Mouse (Mus musculus): Measurements from ENCODE around the gene Mat1a. TPM values are rescaled to one million over a fixed set of nuclear protein-coding genes. Genes with fewer than 3 reads are reported as not detected.

Mat1a gene
- polyA plus RNA-seq, 1 experiment from 2014 or later = 0.15 TPM

- Histone ChIP-seq H3K36me3 (ENCODE audit: control insufficient read depth, insufficient read depth, low read length) (no peaks in the 10 kb centered on the region), H3K4me1 (ENCODE audit: control insufficient read depth, insufficient read depth, low read length) (no peaks in the 10 kb centered on the region), H3K27me3 (replicated peaks; ENCODE audit: control insufficient read depth, insufficient read depth, low read length) (no peaks in the 10 kb centered on the region), H3K27ac (replicated peaks; ENCODE audit: low read depth, low read length) (no peak overlapping the region), H3K9me3 (ENCODE audit: control insufficient read depth, low read length) (no peaks in the 10 kb centered on the region), H3K4me2 (ENCODE audit: low read depth, low read length) (no peak overlapping the region), H3K9ac (ENCODE audit: low read depth, low read length) (no peak overlapping the region), H3K4me3 (ENCODE audit: low read depth, low read length) (no peak overlapping the region)
- peak; percentile 9 for DNase-seq (ENCODE audit: low spot score)
- WGBS = 42% methylated on average over 8 of the region's 8 CpGs
- ATAC-seq (ENCODE audit: low read depth) = no peak
These were observed 14.1 kb upstream of the Mat1a start for GRCm38 (mm10) chr14:41090777-41091176.

- DNase-seq (ENCODE audit: low spot score) = peak; percentile 17
These were observed 10.7 kb upstream of the Mat1a start for GRCm38 (mm10) chr14:41094114-41094513.

GRCm38 (mm10) chr14:41096296-41096860 is 8.5 kb upstream of the Mat1a start:
- no peaks in the 10 kb centered on the region for H3K4me1 ChIP-seq (ENCODE audit: control insufficient read depth, insufficient read depth, low read length)
- H3K27ac ChIP-seq (replicated peaks; ENCODE audit: low read depth, low read length) = no peak overlapping the region
- H3K4me2 ChIP-seq (ENCODE audit: low read depth, low read length) = no peak overlapping the region
- no peaks in the 10 kb centered on the region for H3K36me3 ChIP-seq (ENCODE audit: control insufficient read depth, insufficient read depth, low read length)
- 87% methylated on average over 3 of the region's 3 CpGs for WGBS
- no peaks in the 10 kb centered on the region for H3K9me3 ChIP-seq (ENCODE audit: control insufficient read depth, low read length)
- no peak for DNase-seq (ENCODE audit: low spot score)
- H3K4me3 ChIP-seq (ENCODE audit: low read depth, low read length) = no peak overlapping the region
- H3K9ac ChIP-seq (ENCODE audit: low read depth, low read length) = no peak overlapping the region
- no peaks in the 10 kb centered on the region for H3K27me3 ChIP-seq (replicated peaks; ENCODE audit: control insufficient read depth, insufficient read depth, low read length)
- ATAC-seq (ENCODE audit: low read depth) = no peak

More at GRCm38 (mm10) chr14:41094114-41094513, 10.7 kb upstream of the Mat1a start:
- no peak for ATAC-seq (ENCODE audit: low read depth)
- Histone ChIP-seq H3K36me3 (ENCODE audit: control insufficient read depth, insufficient read depth, low read length) (no peaks in the 10 kb centered on the region), H3K9me3 (ENCODE audit: control insufficient read depth, low read length) (no peaks in the 10 kb centered on the region), H3K27me3 (replicated peaks; ENCODE audit: control insufficient read depth, insufficient read depth, low read length) (no peaks in the 10 kb centered on the region), H3K4me3 (ENCODE audit: low read depth, low read length) (no peak overlapping the region), H3K4me1 (ENCODE audit: control insufficient read depth, insufficient read depth, low read length) (no peaks in the 10 kb centered on the region), H3K4me2 (ENCODE audit: low read depth, low read length) (no peak overlapping the region), H3K27ac (replicated peaks; ENCODE audit: low read depth, low read length) (no peak overlapping the region), H3K9ac (ENCODE audit: low read depth, low read length) (no peak overlapping the region)
- WGBS = 57% methylated on average over 1 of the region's 1 CpGs

GRCm38 (mm10) chr14:41098726-41099125 is 6.1 kb upstream of the Mat1a start:
- DNase-seq (ENCODE audit: low spot score) = no peak
- 88% methylated on average over 1 of the region's 1 CpGs for WGBS

GRCm38 (mm10) chr14:41100712-41101111 is 4.1 kb upstream of the Mat1a start:
- no peak overlapping the region for H3K4me3 ChIP-seq (ENCODE audit: low read depth, low read length)
- no peaks in the 10 kb centered on the region for H3K27me3 ChIP-seq (replicated peaks; ENCODE audit: control insufficient read depth, insufficient read depth, low read length)
- no peak for ATAC-seq (ENCODE audit: low read depth)
- no peaks in the 10 kb centered on the region for H3K4me1 ChIP-seq (ENCODE audit: control insufficient read depth, insufficient read depth, low read length)
- no peak overlapping the region for H3K27ac ChIP-seq (replicated peaks; ENCODE audit: low read depth, low read length)
- no peak overlapping the region for H3K4me2 ChIP-seq (ENCODE audit: low read depth, low read length)
- no peaks in the 10 kb centered on the region for H3K36me3 ChIP-seq (ENCODE audit: control insufficient read depth, insufficient read depth, low read length)
- no peaks in the 10 kb centered on the region for H3K9me3 ChIP-seq (ENCODE audit: control insufficient read depth, low read length)
- no peak for DNase-seq (ENCODE audit: low spot score)
- H3K9ac ChIP-seq (ENCODE audit: low read depth, low read length) = no peak overlapping the region
- 82% methylated on average over 3 of the region's 3 CpGs for WGBS

More at GRCm38 (mm10) chr14:41098726-41099125, 6.1 kb upstream of the Mat1a start:
- Histone ChIP-seq H3K4me3 (ENCODE audit: low read depth, low read length) (no peak overlapping the region), H3K4me2 (ENCODE audit: low read depth, low read length) (no peak overlapping the region), H3K36me3 (ENCODE audit: control insufficient read depth, insufficient read depth, low read length) (no peaks in the 10 kb centered on the region), H3K27ac (replicated peaks; ENCODE audit: low read depth, low read length) (no peak overlapping the region), H3K9ac (ENCODE audit: low read depth, low read length) (no peak overlapping the region), H3K4me1 (ENCODE audit: control insufficient read depth, insufficient read depth, low read length) (no peaks in the 10 kb centered on the region), H3K27me3 (replicated peaks; ENCODE audit: control insufficient read depth, insufficient read depth, low read length) (no peaks in the 10 kb centered on the region), H3K9me3 (ENCODE audit: control insufficient read depth, low read length) (no peaks in the 10 kb centered on the region)
- ATAC-seq (ENCODE audit: low read depth) = no peak

- H3K36me3 ChIP-seq (ENCODE audit: control insufficient read depth, insufficient read depth, low read length) = no peaks in the 10 kb centered on the region
- no peaks in the 10 kb centered on the region for H3K4me1 ChIP-seq (ENCODE audit: control insufficient read depth, insufficient read depth, low read length)
- WGBS = 83% methylated on average over 5 of the region's 5 CpGs
- H3K9ac ChIP-seq (ENCODE audit: low read depth, low read length) = no peak overlapping the region
- DNase-seq (ENCODE audit: low spot score) = no peak
- H3K4me3 ChIP-seq (ENCODE audit: low read depth, low read length) = no peak overlapping the region
- ATAC-seq (ENCODE audit: low read depth) = no peak
- H3K27me3 ChIP-seq (replicated peaks; ENCODE audit: control insufficient read depth, insufficient read depth, low read length) = no peaks in the 10 kb centered on the region
- no peak overlapping the region for H3K27ac ChIP-seq (replicated peaks; ENCODE audit: low read depth, low read length)
- H3K9me3 ChIP-seq (ENCODE audit: control insufficient read depth, low read length) = no peaks in the 10 kb centered on the region
- H3K4me2 ChIP-seq (ENCODE audit: low read depth, low read length) = no peak overlapping the region
These were observed 3.6 kb upstream of the Mat1a start for GRCm38 (mm10) chr14:41101242-41101641.

GRCm38 (mm10) chr14:41102269-41102668 is 2.6 kb upstream of the Mat1a start:
- Histone ChIP-seq H3K4me2 (ENCODE audit: low read depth, low read length) (no peak overlapping the region), H3K27ac (replicated peaks; ENCODE audit: low read depth, low read length) (no peak overlapping the region), H3K9me3 (ENCODE audit: control insufficient read depth, low read length) (no peaks in the 10 kb centered on the region), H3K9ac (ENCODE audit: low read depth, low read length) (no peak overlapping the region), H3K27me3 (replicated peaks; ENCODE audit: control insufficient read depth, insufficient read depth, low read length) (no peaks in the 10 kb centered on the region), H3K4me3 (ENCODE audit: low read depth, low read length) (no peak overlapping the region), H3K36me3 (ENCODE audit: control insufficient read depth, insufficient read depth, low read length) (no peaks in the 10 kb centered on the region), H3K4me1 (ENCODE audit: control insufficient read depth, insufficient read depth, low read length) (no peaks in the 10 kb centered on the region)
- DNase-seq (ENCODE audit: low spot score) (no peak), ATAC-seq (ENCODE audit: low read depth) (no peak)
- 81% methylated on average over 2 of the region's 2 CpGs for WGBS

GRCm38 (mm10) chr14:41111031-41111668 is 6.3 kb downstream of the Mat1a start:
- no peak overlapping the region for H3K4me2 ChIP-seq (ENCODE audit: low read depth, low read length)
- no peak overlapping the region for H3K4me3 ChIP-seq (ENCODE audit: low read depth, low read length)
- H3K9ac ChIP-seq (ENCODE audit: low read depth, low read length) = no peak overlapping the region
- no peaks in the 10 kb centered on the region for H3K4me1 ChIP-seq (ENCODE audit: control insufficient read depth, insufficient read depth, low read length)
- DNase-seq (ENCODE audit: low spot score) = no peak
- H3K27ac ChIP-seq (replicated peaks; ENCODE audit: low read depth, low read length) = no peak overlapping the region
- WGBS = 88% methylated on average over 7 of the region's 7 CpGs
- no peaks in the 10 kb centered on the region for H3K36me3 ChIP-seq (ENCODE audit: control insufficient read depth, insufficient read depth, low read length)
- no peaks in the 10 kb centered on the region for H3K9me3 ChIP-seq (ENCODE audit: control insufficient read depth, low read length)
- ATAC-seq (ENCODE audit: low read depth) = no peak
- no peaks in the 10 kb centered on the region for H3K27me3 ChIP-seq (replicated peaks; ENCODE audit: control insufficient read depth, insufficient read depth, low read length)

- ATAC-seq (ENCODE audit: low read depth) (no peak), DNase-seq (ENCODE audit: low spot score) (no peak)
- Histone ChIP-seq H3K9me3 (ENCODE audit: control insufficient read depth, low read length) (no peaks in the 10 kb centered on the region), H3K36me3 (ENCODE audit: control insufficient read depth, insufficient read depth, low read length) (no peaks in the 10 kb centered on the region), H3K4me3 (ENCODE audit: low read depth, low read length) (no peak overlapping the region), H3K27ac (replicated peaks; ENCODE audit: low read depth, low read length) (no peak overlapping the region), H3K4me1 (ENCODE audit: control insufficient read depth, insufficient read depth, low read length) (no peaks in the 10 kb centered on the region), H3K4me2 (ENCODE audit: low read depth, low read length) (no peak overlapping the region), H3K9ac (ENCODE audit: low read depth, low read length) (no peak overlapping the region), H3K27me3 (replicated peaks; ENCODE audit: control insufficient read depth, insufficient read depth, low read length) (no peaks in the 10 kb centered on the region)
- 74% methylated on average over 4 of the region's 4 CpGs for WGBS
These were observed 8.1 kb downstream of the Mat1a start for GRCm38 (mm10) chr14:41112944-41113343.

All from embryonic facial prominence, embryonic 14.5 days (tissue).